Mouse (Mus musculus) right cerebral cortex, postnatal 10 days (tissue): ENCODE measurements around the gene Adamtsl4.
A peak's percentile ranks its signal among the peaks of the same experiment; 100 is the strongest.

Source experiments
- DNase-seq, 2 experiments: peaks; one replicate each; pipeline ENCODE4 v3.0.0; 2021; ENCODE audit warnings: low spot score in 2 of 2

Gene Adamtsl4

GRCm38 (mm10) chr3:95687524-95688421, at the start of gene Adamtsl4:
Gene Adamtsl4 (minus strand): TSS chr3:95687917.
- no peak for DNase-seq

GRCm38 (mm10) chr3:95735071-95735670, 47.5 kb upstream of the Adamtsl4 start:
- no peak for DNase-seq

GRCm38 (mm10) chr3:95734092-95734702, 46.5 kb upstream of the Adamtsl4 start:
- DNase-seq = no peak

- no peak for DNase-seq
These were observed 45.2 kb upstream of the Adamtsl4 start for GRCm38 (mm10) chr3:95732744-95733521.

- DNase-seq = peak in 1 of 2 experiments; percentile 50
These were observed 44.6 kb upstream of the Adamtsl4 start for GRCm38 (mm10) chr3:95732297-95732696.

- DNase-seq = no peak
These were observed 44.1 kb upstream of the Adamtsl4 start for GRCm38 (mm10) chr3:95731802-95732201.

- no peak for DNase-seq
These were observed 42.7 kb upstream of the Adamtsl4 start for GRCm38 (mm10) chr3:95730431-95730830.

- DNase-seq = no peak
These were observed 41.2 kb upstream of the Adamtsl4 start for GRCm38 (mm10) chr3:95728906-95729305.

- no peak for DNase-seq
These were observed 39.1 kb upstream of the Adamtsl4 start for GRCm38 (mm10) chr3:95726696-95727358.

- DNase-seq = no peak
These were observed 38.1 kb upstream of the Adamtsl4 start for GRCm38 (mm10) chr3:95725863-95726262.

- DNase-seq = no peak
These were observed 34.7 kb upstream of the Adamtsl4 start for GRCm38 (mm10) chr3:95722386-95722785.

- no peak for DNase-seq
These were observed 30.4 kb upstream of the Adamtsl4 start for GRCm38 (mm10) chr3:95718153-95718552.

- DNase-seq = no peak
These were observed 28.4 kb upstream of the Adamtsl4 start for GRCm38 (mm10) chr3:95716075-95716474.

GRCm38 (mm10) chr3:95709967-95710366, 22.2 kb upstream of the Adamtsl4 start:
- DNase-seq = no peak

- DNase-seq = no peak
These were observed 21.3 kb upstream of the Adamtsl4 start for GRCm38 (mm10) chr3:95709044-95709443.

GRCm38 (mm10) chr3:95707497-95707896, 19.8 kb upstream of the Adamtsl4 start:
- no peak for DNase-seq

GRCm38 (mm10) chr3:95706273-95706672, 18.6 kb upstream of the Adamtsl4 start:
- no peak for DNase-seq

GRCm38 (mm10) chr3:95704612-95705011, 16.9 kb upstream of the Adamtsl4 start:
- DNase-seq = no peak

GRCm38 (mm10) chr3:95703276-95703675, 15.6 kb upstream of the Adamtsl4 start:
- no peak for DNase-seq

- peak in 1 of 2 experiments; percentile 63 for DNase-seq
These were observed 14.3 kb upstream of the Adamtsl4 start for GRCm38 (mm10) chr3:95701877-95702540.

- DNase-seq = no peak
These were observed 13.4 kb upstream of the Adamtsl4 start for GRCm38 (mm10) chr3:95701085-95701484.
